Mouse (Mus musculus): ENCODE data around the gene Hyal1. TPM values are rescaled to one million over a fixed set of nuclear protein-coding genes. Genes with fewer than 3 reads are reported as not detected.

Gene Hyal1
- total and polyA plus RNA-seq, 3 experiments, result 1.3 to 3.4 TPM; not detected in 1

- TF ChIP-seq CTCF (IDR thresholded peaks at IDR 0.05 in 2 of 3, conservative IDR thresholded peaks at IDR 0.05 in 1 of 3; ENCODE audit: control insufficient read depth in 1 of 3, insufficient read depth in 1 of 3, low read depth in 2 of 3, low read length in 3 of 3, poor library complexity in 1 of 3, severe bottlenecking in 1 of 3) (no peak), MAZ (IDR thresholded peaks at IDR 0.05; ENCODE audit: low read depth, low read length) (peak; percentile 2; the same call in 1 of the 2 replicates)
- Histone ChIP-seq H3K4me3 (ENCODE audit: control insufficient read depth in 1 of 2, insufficient read depth in 1 of 2, low read depth in 2 of 2, low read length in 2 of 2) (peak overlapping the region; percentile 72 to 90), H3K36me3 (ENCODE audit: control insufficient read depth in 1 of 2, insufficient read depth in 2 of 2, low read length in 2 of 2) (peaks cover 0 to 2% of the 10 kb centered on the region in 2 experiments; a peak in 1 of 4 replicates), H3K79me2 (ENCODE audit: control insufficient read depth, insufficient read depth, low read length, poor library complexity) (peaks cover 10% of the 10 kb centered on the region), H3K9me3 (replicated peaks; ENCODE audit: insufficient read depth, low read length) (no peaks in the 10 kb centered on the region), H3K27ac (ENCODE audit: control insufficient read depth, low read depth, low read length) (peak overlapping the region; percentile 51), H3K9ac (ENCODE audit: control insufficient read depth, low read depth, low read length, poor library complexity, severe bottlenecking) (peak overlapping the region; percentile 82), H3K27me3 (ENCODE audit: control insufficient read depth in 1 of 2, insufficient read depth in 2 of 2, low read length in 2 of 2) (no peaks in the 10 kb centered on the region), H3K4me1 (ENCODE audit: control insufficient read depth in 1 of 2, insufficient read depth in 2 of 2, low read length in 2 of 2) (peaks cover 0 to 8% of the 10 kb centered on the region in 2 experiments; a peak in 1 of 4 replicates)
- no peak for DNase-seq (ENCODE audit: low read depth, low spot score)
Measured at GRCm38 (mm10) chr9:107542352-107542686, 34.4 kb upstream of the Hyal1 start.

GRCm38 (mm10) chr9:107542721-107543120, 34.0 kb upstream of the Hyal1 start:
- H3K4me1 ChIP-seq (ENCODE audit: control insufficient read depth in 1 of 2, insufficient read depth in 2 of 2, low read length in 2 of 2), result peaks cover 0 to 8% of the 10 kb centered on the region in 2 experiments; a peak in 1 of 4 replicates
- no peak for DNase-seq (ENCODE audit: low read depth, low spot score)
- H3K9ac ChIP-seq (ENCODE audit: control insufficient read depth, low read depth, low read length, poor library complexity, severe bottlenecking), result peak overlapping the region; percentile 82
- H3K27ac ChIP-seq (ENCODE audit: control insufficient read depth, low read depth, low read length), result no peak overlapping the region
- no peaks in the 10 kb centered on the region for H3K27me3 ChIP-seq (ENCODE audit: control insufficient read depth in 1 of 2, insufficient read depth in 2 of 2, low read length in 2 of 2)
- peaks cover 0 to 2% of the 10 kb centered on the region in 2 experiments; a peak in 1 of 4 replicates for H3K36me3 ChIP-seq (ENCODE audit: control insufficient read depth in 1 of 2, insufficient read depth in 2 of 2, low read length in 2 of 2)
- TF ChIP-seq MAX (IDR thresholded peaks at IDR 0.05; ENCODE audit: low read length) (no peak), USF1 (IDR thresholded peaks at IDR 0.05; ENCODE audit: low read depth, low read length) (no peak), UBTF (IDR thresholded peaks at IDR 0.05; ENCODE audit: borderline replicate concordance, insufficient read depth, low read depth, low read length) (no peak), SMC3 (IDR thresholded peaks at IDR 0.05; ENCODE audit: low read depth, low read length) (no peak), MYC (IDR thresholded peaks at IDR 0.05; ENCODE audit: low read depth, low read length) (no peak), NELFE (IDR thresholded peaks at IDR 0.05; ENCODE audit: low read depth, low read length) (no peak), ZMIZ1 (IDR thresholded peaks at IDR 0.05; ENCODE audit: low read depth, low read length) (no peak), ETS1 (IDR thresholded peaks at IDR 0.05; ENCODE audit: low read depth, low read length) (no peak), EP300 (IDR thresholded peaks at IDR 0.05; ENCODE audit: low read depth in 1 of 2, low read length in 2 of 2) (no peak)
- H3K4me3 ChIP-seq (ENCODE audit: control insufficient read depth in 1 of 2, insufficient read depth in 1 of 2, low read depth in 2 of 2, low read length in 2 of 2), result peak overlapping the region; percentile 72 to 90
- H3K79me2 ChIP-seq (ENCODE audit: control insufficient read depth, insufficient read depth, low read length, poor library complexity), result peaks cover 7% of the 10 kb centered on the region
- no peaks in the 10 kb centered on the region for H3K9me3 ChIP-seq (replicated peaks; ENCODE audit: insufficient read depth, low read length)

- H3K27ac ChIP-seq (ENCODE audit: control insufficient read depth, low read depth, low read length), result no peak overlapping the region
- no peak overlapping the region for H3K9ac ChIP-seq (ENCODE audit: control insufficient read depth, low read depth, low read length, poor library complexity, severe bottlenecking)
- H3K79me2 ChIP-seq (ENCODE audit: control insufficient read depth, insufficient read depth, low read length, poor library complexity), result peaks cover 4% of the 10 kb centered on the region; the same call in 1 of the 2 replicates
- TF ChIP-seq CTCF (IDR thresholded peaks at IDR 0.05 in 2 of 3, conservative IDR thresholded peaks at IDR 0.05 in 1 of 3; ENCODE audit: control insufficient read depth in 1 of 3, insufficient read depth in 1 of 3, low read depth in 2 of 3, low read length in 3 of 3, poor library complexity in 1 of 3, severe bottlenecking in 1 of 3) (no peak), MEF2A (IDR thresholded peaks at IDR 0.05; ENCODE audit: extremely low read depth, insufficient replicate concordance, low read depth, low read length, poor library complexity, severe bottlenecking) (no peak), POLR2A (IDR thresholded peaks at IDR 0.05; ENCODE audit: control insufficient read depth in 1 of 2, insufficient read depth in 1 of 2, low read depth in 1 of 2, low read length in 2 of 2, poor library complexity in 1 of 2) (no peak), EP300 (IDR thresholded peaks at IDR 0.05; ENCODE audit: low read depth in 1 of 2, low read length in 2 of 2) (no peak), ETS1 (IDR thresholded peaks at IDR 0.05; ENCODE audit: low read depth, low read length) (no peak), GABPA (IDR thresholded peaks at IDR 0.05; ENCODE audit: low read depth, low read length) (no peak), MYB (IDR thresholded peaks at IDR 0.05; ENCODE audit: low read depth, low read length) (no peak), MXI1 (IDR thresholded peaks at IDR 0.05; ENCODE audit: low read depth, low read length) (no peak)
- peaks cover 0 to 2% of the 10 kb centered on the region in 2 experiments; a peak in 1 of 4 replicates for H3K36me3 ChIP-seq (ENCODE audit: control insufficient read depth in 1 of 2, insufficient read depth in 2 of 2, low read length in 2 of 2)
- H3K4me3 ChIP-seq (ENCODE audit: control insufficient read depth in 1 of 2, insufficient read depth in 1 of 2, low read depth in 2 of 2, low read length in 2 of 2), result no peak overlapping the region
- DNase-seq (ENCODE audit: low read depth, low spot score), result no peak
- no peaks in the 10 kb centered on the region for H3K27me3 ChIP-seq (ENCODE audit: control insufficient read depth in 1 of 2, insufficient read depth in 2 of 2, low read length in 2 of 2)
- H3K4me1 ChIP-seq (ENCODE audit: control insufficient read depth in 1 of 2, insufficient read depth in 2 of 2, low read length in 2 of 2), result peaks cover 0 to 8% of the 10 kb centered on the region in 2 experiments; a peak in 1 of 4 replicates
- H3K9me3 ChIP-seq (replicated peaks; ENCODE audit: insufficient read depth, low read length), result no peaks in the 10 kb centered on the region
Measured at GRCm38 (mm10) chr9:107543299-107543698, 33.4 kb upstream of the Hyal1 start.

Measured in MEL (cell line).